Mouse (Mus musculus) natural killer cell, adult 2 months (primary cell): ENCODE data around the gene Dnajc16.

Source experiments
- DNase-seq, 2 experiments: peaks; one replicate each; pipeline ENCODE4 v3.0.0; 2022; ENCODE audit warnings: low spot score in 2 of 2

Gene Dnajc16

DNA sequence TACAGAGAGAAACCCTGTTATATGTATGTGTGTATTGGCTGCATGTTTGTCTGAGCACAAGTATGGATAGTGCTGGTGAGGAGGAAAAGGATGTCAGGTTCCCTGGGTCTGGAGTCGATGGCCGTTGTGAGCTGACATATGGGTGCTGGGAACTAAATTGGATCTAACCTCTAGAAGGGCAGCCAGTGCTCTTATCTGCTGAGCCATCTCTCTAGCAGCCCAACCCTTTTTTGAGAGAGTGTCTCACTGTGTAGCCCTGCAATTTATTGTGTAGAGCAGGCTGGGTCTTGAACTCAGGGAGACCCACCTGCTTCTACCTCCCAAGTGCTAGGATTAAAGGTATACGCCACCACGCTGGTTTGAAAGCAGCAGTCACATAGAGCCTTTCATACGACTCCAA is 65.5 kb downstream of the Dnajc16 start:
- DNase-seq: no peak

DNA sequence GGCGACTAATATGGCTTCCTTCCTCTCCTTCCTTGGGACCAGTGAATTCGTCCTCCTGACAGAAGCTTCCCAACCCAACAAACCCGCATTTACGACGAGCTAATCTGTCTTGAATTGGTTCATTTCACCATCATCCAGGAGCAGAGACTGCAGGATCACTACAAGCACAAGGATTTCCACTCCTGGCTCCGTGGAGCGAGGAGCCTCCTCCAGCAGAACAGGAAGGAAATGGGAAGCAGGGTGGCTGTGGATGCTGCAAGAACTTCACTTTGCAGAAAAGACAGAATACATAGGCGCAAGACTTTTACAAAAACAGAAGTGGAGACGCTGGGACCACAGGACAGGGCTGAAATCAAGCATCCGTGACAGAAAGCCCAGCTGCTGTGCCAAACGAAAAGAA is 66.1 kb downstream of the Dnajc16 start:
- DNase-seq: no peak

DNA sequence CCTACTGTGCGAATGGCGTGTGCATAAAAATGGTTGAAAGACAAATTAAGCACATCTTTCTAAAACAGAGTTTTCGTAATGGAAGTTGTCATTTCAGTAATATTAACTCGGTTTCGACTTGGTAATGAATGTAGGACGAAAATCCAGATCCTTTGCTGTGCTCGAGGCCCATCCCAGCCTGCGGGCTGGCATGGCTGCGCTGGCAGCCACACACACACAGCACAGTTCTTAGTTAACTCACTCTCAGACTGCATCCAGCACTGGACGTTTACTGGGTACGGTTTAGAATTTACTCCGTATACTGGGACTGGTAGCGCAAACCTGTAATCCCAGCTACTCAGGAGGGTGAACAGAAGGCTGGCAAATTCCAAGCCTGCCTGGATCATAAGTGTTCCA is 67.1 kb downstream of the Dnajc16 start:
- no peak for DNase-seq

DNA sequence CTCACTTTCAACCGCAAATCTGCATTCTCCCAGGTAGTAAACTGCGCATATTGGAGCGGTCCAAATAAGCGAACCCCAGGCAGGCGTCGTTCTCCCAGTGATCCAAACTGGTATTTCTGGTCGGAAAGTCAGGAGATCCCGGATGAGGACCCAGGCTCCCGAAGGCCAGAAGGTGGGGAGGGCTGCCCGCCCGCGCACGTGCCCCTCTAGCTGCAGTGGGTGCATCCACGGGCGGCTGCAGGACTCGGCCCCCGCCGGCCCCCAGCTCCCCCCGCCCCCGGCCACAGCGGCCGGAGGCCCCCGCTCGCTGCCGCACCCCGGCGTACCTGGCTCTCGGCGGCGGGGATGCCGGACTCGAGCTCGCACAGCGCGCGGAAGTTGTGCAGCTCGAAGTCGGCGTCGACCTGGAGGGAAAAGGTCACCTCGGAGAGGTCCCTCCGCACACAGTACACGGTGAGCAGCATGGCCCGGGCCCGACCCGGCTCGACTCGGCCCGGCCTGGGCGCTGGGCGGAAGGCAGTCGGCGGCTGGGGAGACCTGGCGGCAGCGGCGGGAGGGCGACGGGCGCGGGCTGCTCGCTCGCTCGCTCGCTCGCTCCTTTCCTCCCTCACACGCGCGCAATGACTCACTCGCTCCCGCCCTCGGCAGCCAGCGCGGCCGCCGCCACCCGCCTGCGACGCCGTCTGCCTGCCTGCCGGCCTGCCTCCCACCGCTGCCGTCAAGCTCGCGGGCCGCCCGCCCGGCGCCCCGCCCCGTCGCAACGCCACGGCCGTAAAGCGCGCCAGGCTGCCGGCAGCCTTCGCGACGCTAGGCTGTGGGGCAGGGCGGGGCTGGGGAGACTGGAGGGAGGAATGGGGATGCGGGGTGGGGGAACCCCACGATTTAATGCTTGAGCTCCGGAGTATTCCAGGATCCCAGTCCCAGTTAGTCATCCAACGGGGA is 67.7 kb downstream of the Dnajc16 start, which contains the start of gene Ddi2:
TSS of gene Ddi2 (minus strand) at position 689 of the 942 bp plus-strand sequence.
- peak; percentile 81 to 88 for DNase-seq

DNA sequence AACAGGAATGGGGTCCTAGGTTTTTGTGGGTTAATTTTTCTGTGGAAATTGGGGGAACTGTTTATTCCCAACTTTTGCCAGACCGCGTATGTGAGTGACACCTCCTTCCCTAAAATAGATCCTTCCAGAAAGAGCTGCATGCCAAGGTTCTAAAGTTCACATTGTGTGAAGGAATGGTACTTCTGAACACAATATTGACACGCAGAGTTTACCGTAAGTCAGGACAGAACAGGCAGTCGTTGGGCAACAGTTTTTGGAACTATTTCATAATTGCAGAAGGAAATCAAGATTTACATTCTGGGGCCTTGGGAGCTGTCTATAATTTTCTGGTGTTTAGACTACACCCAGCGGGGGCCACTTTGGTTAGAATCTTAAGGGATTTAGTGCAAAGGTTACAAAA is 68.8 kb downstream of the Dnajc16 start:
- DNase-seq: no peak

DNA sequence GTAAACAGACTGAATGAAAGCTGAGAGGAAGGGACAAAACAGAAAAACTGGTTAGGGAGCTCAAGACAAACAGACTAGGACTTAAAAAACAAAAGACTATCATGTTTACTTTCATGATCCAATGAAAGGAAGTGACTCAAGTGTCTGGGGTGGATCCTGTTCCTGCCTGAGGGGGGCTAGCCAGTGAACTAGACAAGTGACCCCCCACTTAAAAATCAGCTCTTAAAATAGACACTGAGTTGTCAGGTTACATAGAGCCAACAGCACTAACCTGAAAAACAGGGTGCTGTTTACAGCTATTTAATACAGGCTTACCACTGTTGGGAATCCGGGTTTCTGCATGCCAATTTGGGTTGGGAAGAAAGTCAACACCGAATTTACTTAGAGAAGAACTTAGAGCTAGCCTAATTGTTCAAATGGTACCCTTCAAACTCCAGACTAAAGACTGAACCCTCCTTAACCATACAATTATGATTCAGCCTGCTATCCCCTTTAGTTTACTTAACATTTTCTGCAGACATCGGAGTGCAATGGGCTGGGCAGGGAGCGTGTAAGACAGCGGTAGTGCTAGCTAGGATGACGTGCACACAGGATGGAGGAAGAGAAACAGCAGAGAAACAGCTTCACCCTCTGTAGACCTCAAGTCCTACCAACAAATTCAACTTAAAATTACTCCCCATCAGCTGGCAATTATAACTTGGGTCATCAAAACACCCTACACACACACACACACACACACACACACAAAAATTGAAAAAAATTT is 69.8 kb downstream of the Dnajc16 start:
- DNase-seq: no peak

DNA sequence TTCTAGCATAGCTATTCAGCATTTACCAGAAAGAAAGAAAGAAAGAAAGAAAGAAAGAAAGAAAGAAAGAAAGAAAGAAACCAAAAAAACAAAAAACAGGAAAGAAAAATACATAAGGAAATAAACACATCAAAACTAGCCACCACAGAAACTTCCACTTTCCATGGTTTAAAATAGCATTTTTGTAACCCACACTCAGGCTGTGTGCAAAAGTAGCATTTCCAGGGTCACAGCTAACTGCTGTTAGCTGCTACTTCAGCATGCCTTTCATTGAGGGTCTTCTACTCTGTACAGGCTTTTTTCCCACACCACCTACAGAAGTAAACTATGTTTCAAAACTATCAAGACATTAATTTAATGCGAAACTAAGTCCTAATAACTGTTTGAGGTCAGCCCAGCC is 71.4 kb downstream of the Dnajc16 start:
- no peak for DNase-seq

DNA sequence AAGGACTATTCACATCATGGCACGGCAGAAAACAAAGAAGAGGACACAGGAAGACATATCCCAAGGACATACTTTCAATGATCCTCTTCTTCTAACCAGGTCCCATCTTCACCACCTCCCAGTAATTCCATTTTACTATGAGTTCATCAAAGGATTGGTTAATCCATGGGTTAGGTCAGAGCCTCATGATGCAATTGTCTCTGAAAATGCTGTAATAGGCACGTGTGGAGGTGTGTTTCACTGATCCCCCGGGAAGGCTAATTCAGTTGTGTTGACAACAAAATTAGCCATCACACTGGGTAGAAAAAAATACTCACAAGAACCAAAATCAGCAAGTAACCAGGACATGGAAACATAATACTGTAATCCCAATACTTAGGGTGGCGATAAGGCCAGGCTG is 73.1 kb downstream of the Dnajc16 start:
- DNase-seq: no peak

DNA sequence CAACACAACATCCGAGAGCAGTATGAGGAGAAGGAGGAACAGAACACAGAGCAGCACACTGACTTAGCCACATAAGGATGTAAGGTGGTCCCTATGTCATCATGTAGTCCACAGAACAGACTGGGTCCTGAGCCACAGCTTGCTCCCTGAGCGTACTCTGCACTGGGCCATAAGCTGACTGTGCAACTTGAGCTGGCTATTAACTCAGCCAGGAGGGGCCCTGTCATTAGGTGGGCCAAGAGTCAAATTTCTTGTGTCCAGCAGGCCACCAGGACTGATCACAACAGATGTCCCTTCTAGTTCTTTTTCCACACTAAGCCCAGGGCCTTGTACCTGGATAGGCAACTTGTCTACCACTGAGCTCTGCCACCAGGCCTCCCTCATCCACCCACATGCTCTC is 75.7 kb downstream of the Dnajc16 start:
- DNase-seq: no peak

DNA sequence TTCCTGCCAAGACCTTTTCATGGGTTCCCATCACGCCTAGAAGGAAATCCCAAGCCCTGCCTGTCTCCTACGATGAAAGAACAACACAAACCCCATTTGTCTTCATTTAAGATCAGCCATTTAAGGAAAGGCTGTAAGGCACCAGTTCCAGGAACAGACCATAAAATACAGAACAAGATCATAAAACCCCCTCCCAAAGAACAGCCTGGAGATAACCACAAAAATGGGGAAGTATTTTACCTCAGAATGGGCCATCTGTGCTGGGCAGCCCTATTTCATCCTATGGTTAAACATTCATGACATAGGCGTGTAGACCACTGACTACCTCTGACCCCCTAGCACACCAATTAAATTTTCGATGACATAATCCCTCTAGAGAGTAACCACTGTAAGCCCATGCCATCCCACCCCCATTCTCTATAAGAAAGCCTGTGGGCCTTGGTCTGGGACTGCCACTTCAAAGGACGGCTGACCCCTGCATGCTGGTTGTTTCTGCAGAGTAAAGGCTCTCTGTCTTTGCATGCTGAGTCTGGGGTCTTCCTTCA is 77.1 kb downstream of the Dnajc16 start:
- no peak for DNase-seq

DNA sequence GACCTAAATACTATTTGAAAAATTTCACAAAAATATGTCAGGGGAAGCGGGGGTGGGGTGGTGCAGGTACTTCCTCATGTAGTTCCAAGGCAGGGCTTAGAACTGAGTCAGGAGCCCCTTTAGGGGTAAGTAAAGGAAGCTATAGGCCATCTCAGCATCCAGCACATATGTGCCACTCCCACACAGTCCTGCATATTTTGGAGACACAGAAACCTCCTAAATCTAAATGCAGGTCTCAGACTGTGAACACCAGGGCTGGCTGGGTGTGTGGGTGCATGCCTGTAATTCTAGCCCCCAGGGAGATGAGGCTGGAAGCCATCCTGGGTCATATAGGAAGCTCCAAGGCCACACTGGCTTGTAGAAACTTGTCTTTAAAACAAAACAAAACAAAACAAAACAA is 79.5 kb downstream of the Dnajc16 start:
- no peak for DNase-seq
